Mouse (Mus musculus): Measurements from ENCODE around the gene Oat.

Oat gene

GRCm38 (mm10) chr7:132576116-132576650 lies at the start of gene Oat:
Oat (minus strand) TSS chr7:132576398.
- peak; percentile 93 for DNase-seq

- DNase-seq: no peak
These were observed 48.0 kb upstream of the Oat start for GRCm38 (mm10) chr7:132624161-132624560.

GRCm38 (mm10) chr7:132619975-132620918 lies 44.0 kb upstream of the Oat start:
- no peak for DNase-seq

DNA sequence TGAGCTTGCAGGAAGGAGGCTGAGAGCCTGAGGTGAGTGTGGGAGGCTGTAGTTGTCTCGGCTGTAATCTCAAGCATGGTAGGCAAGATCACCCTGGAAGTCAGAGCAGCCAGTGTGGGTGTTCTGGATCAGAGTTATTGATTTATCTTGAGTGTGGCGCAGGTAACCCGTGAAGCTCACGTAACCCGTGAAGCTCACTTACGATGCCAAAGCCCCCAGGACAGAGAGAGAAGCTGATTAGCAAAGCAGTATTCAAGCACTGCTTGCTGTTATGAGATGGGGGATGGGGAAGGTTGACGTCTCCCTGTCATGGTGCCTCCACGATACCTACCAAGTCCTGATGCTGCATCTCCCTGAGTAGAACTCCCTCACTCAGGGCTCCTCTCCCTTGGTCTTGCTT lies 43.4 kb upstream of the Oat start:
- no peak for DNase-seq

DNA sequence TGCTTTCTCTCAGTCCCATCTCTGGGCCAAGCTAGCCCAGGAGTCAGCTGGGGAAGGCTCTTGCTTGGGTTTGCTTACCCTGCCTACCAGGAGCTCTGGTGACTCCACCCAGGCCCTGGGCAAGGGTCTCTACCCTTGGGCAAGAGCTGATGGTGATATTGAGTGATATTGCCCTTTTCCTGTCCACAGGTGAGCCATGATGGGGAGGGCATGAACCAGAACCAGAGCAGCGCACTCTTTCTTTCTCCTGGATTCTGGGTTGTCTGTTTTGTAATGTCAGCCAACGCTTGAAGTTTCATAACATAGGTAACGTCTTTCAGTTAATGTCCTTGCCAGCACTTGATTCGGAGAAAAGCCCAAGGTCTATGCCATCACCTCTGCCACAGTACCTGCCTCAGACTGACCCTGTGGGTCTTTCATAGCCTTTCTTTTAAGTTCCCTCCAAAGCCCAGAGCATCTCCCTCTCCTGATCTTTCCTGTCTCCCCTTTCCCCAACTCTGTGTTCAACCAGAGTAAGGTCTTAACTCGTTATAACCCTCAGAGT lies 40.9 kb upstream of the Oat start:
- no peak for DNase-seq

- DNase-seq: no peak
These were observed 40.2 kb upstream of the Oat start for GRCm38 (mm10) chr7:132616391-132616790.

DNA sequence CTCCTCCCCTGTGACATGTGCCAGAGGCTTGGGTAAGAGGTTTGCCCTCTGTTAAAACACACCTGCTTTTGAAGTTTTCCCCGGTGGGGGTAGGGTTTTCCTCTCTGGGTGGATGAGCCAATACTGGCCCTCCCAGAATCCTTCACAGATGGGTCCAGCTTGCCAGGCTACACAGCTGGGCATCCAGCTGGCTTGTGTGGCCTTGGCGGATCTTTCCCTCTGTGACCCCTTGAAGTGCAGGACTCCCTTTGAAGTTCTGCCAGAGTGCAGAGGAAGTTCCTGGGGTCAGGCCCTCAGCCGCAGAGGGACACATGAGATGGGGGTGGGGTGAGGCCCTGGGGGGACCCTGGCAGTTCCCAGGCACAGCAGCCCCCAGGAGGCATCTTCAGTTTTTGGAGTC lies 39.1 kb upstream of the Oat start:
- no peak for DNase-seq

GRCm38 (mm10) chr7:132611530-132611929 lies 35.3 kb upstream of the Oat start:
- no peak for DNase-seq

GRCm38 (mm10) chr7:132610468-132611318 lies 34.5 kb upstream of the Oat start, which contains the start of gene Lhpp:
Lhpp (plus strand) TSS chr7:132610638.
- peak; percentile 84 for DNase-seq

- DNase-seq: no peak
These were observed 32.3 kb upstream of the Oat start for GRCm38 (mm10) chr7:132608316-132609020.

- DNase-seq: no peak
These were observed 29.5 kb upstream of the Oat start for GRCm38 (mm10) chr7:132605689-132606088.

GRCm38 (mm10) chr7:132604720-132605119 lies 28.5 kb upstream of the Oat start:
- DNase-seq: no peak

DNA sequence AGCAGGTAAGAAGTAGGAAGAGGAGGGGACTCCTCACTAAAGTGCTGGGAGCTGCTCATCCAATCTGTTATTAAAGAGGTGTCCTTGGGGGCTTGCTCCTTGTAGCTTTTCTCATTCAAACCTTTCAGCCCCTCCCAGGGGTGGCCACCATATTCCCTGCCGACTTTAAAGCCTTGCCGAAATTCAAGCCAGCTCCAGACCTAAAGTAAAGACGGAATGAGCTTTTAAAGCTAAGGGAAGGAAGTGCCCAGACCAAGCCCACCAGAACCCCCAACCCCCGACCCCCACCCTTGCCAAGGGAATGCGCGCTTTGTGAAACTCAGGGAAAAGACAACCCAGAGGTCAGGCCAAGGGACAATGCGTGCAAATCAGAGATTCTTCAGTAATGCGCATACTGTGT lies 24.7 kb upstream of the Oat start:
- no peak for DNase-seq

GRCm38 (mm10) chr7:132600026-132600425 lies 23.8 kb upstream of the Oat start:
- no peak for DNase-seq

DNA sequence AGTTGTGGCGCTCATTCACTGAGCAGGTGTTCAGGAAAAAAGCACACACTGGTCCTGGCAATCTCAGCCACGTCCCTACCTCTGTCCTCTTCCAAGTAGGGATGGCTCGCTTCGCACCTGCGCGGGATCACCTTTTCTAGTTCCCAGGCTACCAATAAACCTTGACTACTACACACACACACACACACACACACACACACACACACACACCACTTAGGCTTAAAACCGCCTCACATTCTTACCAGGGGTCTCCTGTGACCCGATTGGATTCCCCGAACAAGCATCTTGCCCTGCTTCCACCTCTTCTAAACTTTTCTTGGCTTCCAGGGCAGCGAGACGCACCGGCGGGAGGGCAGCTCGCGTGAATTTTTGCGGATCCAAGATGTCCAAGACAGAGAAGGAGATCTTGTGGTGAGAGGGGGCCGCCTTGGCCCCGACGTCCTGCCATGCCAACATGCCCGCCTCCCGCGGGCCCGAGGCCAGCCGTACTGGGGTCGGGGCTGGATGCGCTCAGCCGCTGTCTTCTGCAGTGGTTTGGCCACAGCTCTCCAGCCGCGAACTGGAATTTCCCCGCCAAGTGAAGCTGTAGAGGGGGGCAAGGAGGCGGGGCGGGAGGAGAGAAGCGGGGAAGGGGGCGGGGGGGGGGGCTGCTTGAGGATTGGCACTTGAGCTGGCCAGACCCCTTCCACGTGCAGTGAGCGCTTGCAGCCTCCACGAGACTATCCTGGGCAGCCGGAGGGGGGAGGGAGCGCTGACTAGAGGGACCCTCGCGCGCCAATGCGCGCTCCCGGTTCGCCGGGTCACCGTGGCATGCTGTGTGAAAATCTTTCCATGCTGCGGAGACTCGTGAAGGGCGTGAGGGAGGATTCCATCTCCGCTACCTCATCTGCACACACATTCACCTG lies 23.1 kb upstream of the Oat start, which contains the start of gene Nkx1-2:
Nkx1-2 (minus strand) TSS at position 567 of the 905 bp plus-strand sequence.
- no peak for DNase-seq

DNA sequence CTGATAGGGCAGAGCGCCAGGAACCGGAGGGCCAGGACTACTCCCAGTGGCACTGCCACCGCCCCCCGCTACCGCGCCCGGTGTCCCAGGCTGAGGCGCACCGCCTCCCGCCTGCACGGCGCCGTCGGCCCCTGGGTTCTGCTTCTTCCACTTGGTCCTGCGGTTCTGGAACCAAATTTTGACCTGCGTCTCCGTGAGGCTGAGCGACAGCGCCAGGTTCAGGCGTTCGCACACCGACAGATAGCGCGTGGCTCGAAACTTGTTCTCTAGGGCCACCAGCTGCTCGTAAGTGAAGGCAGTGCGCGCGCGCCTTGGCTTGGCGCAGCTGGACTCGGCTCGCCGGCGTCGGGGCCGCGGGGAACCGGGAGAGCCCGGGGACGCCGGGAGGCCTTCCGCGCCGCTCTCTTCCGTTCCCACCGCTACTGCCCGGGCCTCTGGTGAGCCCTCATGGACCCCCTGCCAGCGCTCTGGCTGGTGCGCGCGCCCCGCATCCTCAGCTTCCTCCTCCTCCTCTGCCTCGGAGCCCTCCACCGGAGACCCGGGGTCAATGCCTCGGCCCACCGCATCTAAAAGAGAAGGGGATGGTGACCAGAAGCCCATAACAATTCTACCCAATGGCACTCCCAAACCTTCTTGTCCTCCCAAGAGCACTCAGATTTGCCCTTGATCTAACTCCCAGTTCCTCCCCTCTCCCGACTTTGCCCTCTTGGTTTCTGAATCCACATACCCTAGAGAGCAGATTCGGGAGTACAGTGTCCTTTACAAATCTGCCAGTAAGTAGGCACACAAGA lies 21.2 kb upstream of the Oat start:
- DNase-seq: no peak

GRCm38 (mm10) chr7:132596557-132597250 lies 20.5 kb upstream of the Oat start:
- no peak for DNase-seq

DNA sequence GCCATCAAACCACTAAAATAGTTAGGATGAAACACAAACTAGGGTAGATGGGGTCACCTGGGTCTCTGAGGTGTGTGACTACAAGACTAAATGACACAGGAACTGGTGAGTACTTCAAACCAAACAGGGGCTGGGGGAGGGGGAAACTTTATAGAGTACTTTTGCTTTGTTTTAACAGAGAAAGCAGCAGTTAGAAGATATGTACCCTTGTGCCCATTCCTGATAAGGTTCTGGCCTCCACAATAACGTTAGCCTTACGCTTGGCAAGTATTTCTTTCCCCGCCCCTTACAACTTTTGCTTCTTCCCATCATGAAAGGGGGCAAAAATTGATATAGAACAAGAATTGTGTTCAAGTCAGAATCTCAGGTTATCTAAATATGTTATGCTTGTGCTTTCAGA lies 19.6 kb upstream of the Oat start:
- DNase-seq: no peak

DNA sequence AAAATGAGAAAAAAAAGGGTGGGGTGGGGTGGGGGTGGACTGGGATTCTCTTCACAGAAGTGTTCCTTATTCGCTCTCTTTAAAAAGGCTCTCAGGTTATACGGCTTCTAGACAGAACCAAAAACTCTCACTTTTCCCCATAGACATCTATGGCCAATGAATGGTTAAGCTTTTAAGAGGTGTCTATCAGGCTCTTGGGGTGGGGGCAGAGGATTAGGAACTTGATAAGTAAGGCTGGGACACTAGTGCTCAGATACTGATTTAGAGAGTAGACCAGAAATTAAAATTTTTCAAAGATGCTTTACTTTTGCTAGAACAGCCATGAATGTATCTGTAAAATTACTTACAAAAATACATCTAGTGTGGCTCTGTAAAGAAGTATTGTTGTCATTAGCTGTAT lies 18.1 kb upstream of the Oat start:
- no peak for DNase-seq

DNA sequence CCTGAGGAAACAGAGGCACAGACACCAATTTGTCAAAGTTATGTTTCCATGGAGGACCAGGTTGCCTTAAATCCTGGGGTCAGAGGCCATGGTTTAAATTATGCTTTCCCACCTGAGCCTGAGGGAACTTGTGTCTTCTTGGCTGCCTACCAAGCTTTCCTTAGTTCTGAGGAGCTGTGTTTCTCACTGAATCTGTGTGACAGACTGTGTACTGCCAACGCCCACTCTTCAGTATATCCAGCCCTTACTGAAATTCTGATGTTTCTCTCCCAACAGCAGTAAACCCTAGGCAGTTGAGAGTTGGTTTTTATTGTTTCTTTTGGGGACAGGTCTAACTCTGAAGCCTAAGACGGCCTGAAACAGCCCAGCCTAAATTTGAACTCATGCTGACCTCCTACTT lies 17.6 kb upstream of the Oat start:
- no peak for DNase-seq

Data from right cerebral cortex, postnatal 25 days (tissue).